In the genomic region with DNA sequence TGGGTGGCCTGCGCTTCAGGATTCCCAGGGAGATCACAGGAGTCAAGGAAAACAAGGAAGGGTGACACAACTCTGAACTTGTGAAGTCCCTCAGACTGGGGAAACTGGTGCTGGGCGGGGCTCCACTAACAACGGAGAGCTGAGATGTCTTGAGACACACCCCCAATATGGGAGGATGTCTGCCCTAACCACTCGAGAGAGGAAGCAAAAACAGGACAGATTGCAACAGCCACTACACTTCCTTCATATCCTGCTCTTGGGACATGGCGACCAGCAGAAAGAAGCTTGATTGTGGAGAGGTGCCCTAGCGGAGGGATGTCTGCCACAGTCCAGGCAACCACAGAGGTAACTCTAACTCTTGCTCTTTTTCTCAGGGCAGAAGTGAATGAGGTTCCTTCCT, we compare ENCODE assay signal across 8 mouse cellular contexts. TPM values are rescaled to one million over a fixed set of nuclear protein-coding genes. Genes with fewer than 3 reads are reported as not detected.
DNase-seq lines count a peak whose midpoint lies in the region.

Gene Arl11, plus strand, starts transcription at position 161 of the 400 bp plus-strand sequence.

- intact Hi-C loops in heart, postnatal 25 days (cut with DNase I) = no loop called here
- intact Hi-C loops in gastrocnemius, postnatal 36 days (cut with DNase I) = no loop called here

- peak; percentile 40 to 64 for DNase-seq in spleen, postnatal 36 days (ENCODE audit: low spot score in 2 of 2)
- no peak for DNase-seq in spleen, adult 18-20 months
- DNase-seq in heart, postnatal 25 days (ENCODE audit: low spot score) = peak; percentile 6
- peak; percentile 73 for DNase-seq in lung, postnatal 36 days
- DNase-seq in thymus, postnatal 4 days = peak; percentile 51
- DNase-seq in left cerebral cortex, adult 18-20 months (ENCODE audit: low spot score in 2 of 2) = no peak
- no peak for DNase-seq in gastrocnemius, postnatal 36 days
- DNase-seq in cerebellum, postnatal 36 days = no peak

RNA-seq across cellular contexts. Expression of gene Arl11, which starts in this region (rescaled TPM):
- total RNA-seq in heart, postnatal 25 days (2021) = 1 to 10 TPM; 1.2 to 1.8 TPM
- total RNA-seq in left cerebral cortex, adult 18-20 months (2021) = under 1 TPM; 0.72 to 0.82 TPM
- total RNA-seq in gastrocnemius, postnatal 36 days (2021) = under 1 TPM; 0.22 to 0.28 TPM

Comparison
In these comparisons a context has a peak if more than half of its experiments do, and no peak if none do; other contexts are left out.
1. DNase-seq: peak in spleen, postnatal 36 days (2 of 2), heart, postnatal 25 days (single experiment), lung, postnatal 36 days (single experiment) and thymus, postnatal 4 days (single experiment); none in spleen, adult 18-20 months (0 of 2), left cerebral cortex, adult 18-20 months (0 of 2), gastrocnemius, postnatal 36 days (0 of 2) and cerebellum, postnatal 36 days (0 of 2).